Mouse (Mus musculus) natural killer cell, adult 2 months (primary cell): Measurements from ENCODE around the gene Cryab.

Experiments used
- DNase-seq, 2 experiments: peaks; one replicate each; pipeline ENCODE4 v3.0.0; 2022; ENCODE audit warnings: low spot score in 2 of 2

Cryab gene

DNA sequence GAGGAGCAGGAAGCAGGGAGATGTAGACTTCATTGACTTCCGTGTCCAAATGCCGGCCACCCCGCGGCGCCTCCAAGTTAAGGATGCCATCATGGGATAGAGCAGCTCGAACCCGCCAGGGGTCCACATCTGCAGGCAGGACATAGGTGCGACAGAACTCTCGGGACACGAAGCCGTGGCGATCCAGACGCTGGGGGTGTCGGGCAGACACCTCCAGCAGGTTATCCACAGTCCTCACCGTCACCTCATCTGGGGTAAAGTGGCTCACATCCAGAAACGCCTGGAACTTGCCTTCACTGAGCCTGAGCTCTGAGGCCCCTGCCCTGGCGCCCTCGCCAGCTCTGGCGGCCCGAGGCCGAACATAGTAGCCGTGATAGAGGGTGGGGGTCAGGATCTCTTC, at the start of gene Cryab:
Gene Cryab, plus strand, starts transcription at position 3 of the 400 bp plus-strand sequence.
- no peak for DNase-seq

DNA sequence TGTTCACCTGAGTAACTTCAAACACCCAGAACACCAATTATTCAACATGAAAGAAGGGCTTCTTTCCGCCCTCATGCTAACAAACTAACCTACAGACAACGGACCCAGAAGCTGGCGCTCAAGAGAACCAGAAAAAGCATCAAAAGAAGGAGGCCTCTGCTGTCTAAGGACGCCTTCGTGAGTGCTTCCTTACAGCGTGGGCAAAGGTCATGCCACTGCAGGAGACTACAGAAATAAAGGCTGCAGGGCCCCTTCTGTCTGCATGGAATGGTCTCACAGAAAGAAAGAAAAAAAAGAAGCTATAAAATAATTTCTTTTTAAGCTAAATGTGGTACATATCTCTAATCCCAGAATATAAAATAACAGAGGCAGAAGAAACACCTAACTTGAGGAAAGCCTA, 46.2 kb upstream of the Cryab start:
- no peak for DNase-seq

DNA sequence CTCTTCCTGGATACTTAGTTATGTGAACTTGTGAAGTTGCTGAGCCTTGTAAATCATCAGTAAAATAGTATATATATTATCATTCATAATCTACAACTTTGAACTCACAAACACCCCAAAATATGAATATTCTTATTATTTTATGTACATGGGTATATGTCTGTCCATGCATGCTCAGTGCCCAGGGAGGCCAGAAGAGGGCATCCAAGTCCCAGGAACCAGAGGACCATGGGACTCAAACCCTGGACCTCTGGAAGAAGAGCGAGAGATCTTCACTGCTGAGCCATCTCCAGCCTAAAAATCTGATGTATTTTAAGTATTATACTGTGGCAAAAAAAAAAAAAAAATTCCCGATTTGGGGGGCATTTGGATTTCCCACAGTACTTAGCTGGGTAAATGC, 42.0 kb upstream of the Cryab start:
- DNase-seq = no peak

DNA sequence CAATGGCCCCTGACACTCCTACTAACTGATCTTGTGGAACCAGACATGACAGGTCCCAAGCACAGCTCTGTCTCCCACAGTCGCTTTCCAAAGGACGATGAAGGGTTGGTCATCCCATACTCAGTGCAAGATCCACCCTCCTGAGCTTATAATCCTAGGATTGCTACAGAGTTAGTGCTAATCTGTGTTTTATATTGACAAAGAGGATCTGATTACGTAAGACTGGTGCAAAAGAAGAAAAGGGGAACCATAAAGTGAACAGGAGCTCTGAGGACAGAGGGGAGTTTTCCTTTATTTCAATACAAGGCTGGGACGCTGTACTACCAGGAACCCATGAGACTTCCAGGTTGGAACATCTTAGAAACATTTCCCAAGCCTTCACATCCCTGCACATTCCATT, 39.8 kb upstream of the Cryab start:
- DNase-seq = no peak

DNA sequence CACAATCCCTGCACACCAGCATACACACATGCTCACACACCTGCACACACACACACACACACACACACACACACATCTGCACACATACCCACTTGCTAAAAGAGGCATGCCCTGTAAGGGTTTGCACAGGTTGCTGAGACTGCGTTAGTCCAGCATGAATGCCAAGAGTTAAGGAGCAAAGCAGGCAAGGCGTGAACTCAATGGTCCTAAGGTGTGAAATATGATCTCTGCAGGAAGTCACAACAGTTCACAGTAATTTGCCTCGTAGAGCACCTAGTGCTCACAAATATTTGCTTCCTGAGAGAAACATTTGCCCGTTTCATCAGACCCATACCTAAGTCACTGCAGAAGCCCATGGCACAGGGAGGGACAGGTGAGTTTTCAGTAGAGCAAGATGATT, 36.9 kb upstream of the Cryab start:
- DNase-seq = no peak

DNA sequence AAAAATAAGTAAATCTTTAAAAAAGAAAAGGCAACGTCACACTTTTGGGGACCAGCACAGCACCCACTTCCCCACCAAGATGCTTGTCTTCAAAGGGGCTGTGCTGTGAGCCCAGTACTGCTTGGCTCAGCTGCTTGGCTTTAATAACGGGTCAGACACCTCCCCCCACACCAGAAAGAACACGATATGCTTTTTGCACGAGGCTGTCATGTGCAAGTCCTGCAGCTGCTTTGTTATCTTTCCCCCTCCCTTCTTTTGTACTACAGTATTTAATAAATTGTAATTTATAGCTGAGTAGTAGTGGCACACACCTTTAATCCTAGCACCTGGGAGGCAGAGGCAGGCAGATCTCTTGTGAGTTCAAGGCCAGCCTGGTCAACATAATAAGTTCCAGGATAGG, 32.2 kb upstream of the Cryab start:
- DNase-seq = no peak

DNA sequence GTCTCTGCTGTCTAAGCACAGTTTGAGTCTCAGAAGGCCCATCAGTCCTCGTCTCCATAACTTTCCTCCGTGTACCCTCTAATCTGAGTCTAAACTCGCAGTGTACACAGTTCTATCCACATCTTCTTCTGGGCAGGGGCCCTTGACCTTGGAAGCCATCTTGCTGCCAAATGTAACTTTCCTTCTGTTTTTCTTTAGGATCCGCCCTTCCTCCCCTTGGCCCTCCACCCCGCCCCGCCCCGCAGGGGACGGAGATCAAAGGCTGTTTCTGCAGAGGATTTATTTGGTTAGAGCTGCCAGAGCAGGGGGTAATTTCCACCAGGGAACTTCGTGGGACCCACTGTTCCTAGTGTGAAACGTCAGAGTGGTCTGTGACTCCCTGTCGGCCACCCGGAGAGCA, 30.1 kb upstream of the Cryab start:
- DNase-seq = no peak

DNA sequence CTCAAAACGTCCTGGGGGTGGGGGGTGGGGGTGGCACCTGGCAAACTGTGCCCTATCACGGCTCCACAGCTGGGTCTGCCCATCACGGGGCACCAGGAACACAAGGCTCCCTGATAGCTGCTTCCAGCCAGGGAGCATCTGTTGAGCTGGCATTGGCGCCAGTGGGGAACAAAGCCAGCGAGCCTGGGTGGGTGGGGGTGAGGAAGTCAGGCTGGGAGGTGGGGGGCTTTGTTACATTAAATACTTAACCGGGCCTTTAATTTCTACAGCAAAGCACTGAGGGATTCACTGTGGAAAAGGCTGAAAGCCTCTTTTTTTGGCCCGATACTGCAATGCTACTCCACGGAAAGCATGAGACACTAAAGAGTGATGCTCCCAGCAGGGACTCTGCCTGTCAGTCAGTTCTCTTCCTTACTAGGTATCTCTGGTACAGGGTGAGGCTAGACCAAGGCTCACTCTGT, 28.6 kb upstream of the Cryab start:
- no peak for DNase-seq

DNA sequence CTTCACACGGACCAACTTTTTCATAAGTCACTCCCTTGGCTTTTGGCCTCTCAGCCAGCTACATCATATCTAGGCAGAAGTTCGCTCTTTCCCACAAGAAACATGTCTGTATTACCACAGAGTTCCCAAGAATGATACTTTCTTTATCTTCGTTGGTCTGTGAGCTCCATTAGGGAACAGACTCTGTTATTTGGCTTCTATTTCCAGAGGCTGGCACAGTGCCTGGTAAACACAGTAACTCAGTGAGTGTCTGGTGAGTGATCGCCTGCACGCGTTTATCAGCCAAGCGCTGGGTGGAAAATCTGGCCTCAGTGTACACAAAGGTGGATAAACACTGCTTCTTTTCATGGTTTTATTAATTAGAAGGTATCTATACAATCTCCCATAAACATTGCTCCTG, 27.7 kb upstream of the Cryab start:
- DNase-seq = no peak

DNA sequence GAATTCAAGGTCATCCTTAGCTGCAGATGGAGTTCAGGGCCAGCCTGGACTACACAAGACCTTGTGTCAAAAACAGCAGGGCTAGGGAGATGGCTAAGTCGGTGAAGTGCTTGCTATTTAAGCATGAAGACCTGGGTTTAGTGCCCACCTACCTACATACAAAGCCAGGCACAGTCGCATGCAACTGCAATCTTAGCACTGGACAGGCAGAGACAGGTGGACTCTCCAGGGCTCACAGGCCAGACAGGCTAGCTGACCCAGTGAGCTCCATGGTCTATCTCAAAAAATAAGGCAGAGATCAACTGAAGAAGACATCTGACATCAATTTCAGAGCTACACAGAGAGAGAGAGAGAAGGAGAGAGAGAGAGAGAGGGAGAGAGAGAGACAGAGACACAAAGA, 27.0 kb upstream of the Cryab start:
- no peak for DNase-seq

DNA sequence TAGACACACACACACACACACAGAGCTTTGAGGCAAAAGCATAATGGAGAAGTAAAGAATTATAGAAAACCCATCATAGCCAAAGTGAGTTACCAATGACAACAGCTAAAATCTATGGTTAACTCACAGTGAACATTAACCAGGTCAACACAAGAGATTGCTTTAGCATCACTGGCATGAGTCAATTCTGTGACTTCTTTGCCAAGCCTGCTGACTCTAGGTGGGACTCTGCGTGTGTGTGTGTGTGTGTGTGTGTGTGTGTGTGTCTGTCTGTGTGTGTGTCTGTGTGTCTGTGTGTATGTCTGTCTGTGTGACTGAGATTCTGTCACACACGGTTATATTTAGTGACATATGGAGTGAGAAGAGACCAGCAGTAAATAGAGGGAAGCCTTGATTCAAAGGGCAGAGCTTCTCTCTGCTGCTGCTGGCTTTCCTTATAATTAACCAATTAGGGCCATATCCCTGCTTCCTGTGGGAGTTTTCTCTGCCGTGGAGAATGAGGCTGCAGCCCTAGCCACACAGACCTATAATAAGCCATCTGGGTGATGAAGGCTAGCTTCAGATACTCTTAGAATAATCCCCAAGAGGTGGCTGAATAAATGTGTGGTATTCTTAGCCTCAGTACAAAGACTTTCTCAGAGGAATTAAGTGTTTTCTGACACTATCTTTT, 26.3 kb upstream of the Cryab start:
- DNase-seq = no peak

DNA sequence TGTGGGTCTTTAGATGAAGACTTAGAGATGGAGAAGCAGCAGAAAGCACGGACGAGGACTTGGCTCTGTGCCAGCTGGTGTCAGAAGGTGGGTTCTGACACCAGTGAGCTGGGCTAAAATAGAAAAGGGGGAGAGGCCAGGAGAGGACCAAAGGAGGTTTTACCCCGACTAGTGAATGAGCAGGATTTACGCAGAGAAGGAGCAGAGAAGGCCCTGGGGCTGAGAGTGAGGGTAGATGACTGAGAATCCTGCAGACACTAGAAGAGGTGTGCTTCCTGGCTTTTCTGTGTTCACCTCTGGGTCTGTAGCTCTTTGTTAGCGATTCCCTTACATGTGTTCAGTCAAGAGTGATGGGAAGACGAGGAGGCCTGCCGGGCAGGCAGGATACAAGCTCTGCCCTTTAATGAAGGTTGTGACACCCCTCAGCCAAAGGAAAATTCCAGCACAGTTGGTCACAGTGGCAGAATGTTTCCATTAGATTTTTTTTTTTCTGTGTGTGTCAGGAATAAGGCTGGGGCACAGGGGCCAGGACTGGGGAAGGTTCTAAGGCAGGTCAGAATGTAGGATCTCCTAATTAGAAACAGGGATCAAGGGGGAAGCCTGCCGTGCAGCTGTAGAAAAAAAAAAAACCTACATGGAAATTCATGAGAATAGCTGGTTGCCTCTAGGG, 25.1 kb upstream of the Cryab start:
- no peak for DNase-seq

DNA sequence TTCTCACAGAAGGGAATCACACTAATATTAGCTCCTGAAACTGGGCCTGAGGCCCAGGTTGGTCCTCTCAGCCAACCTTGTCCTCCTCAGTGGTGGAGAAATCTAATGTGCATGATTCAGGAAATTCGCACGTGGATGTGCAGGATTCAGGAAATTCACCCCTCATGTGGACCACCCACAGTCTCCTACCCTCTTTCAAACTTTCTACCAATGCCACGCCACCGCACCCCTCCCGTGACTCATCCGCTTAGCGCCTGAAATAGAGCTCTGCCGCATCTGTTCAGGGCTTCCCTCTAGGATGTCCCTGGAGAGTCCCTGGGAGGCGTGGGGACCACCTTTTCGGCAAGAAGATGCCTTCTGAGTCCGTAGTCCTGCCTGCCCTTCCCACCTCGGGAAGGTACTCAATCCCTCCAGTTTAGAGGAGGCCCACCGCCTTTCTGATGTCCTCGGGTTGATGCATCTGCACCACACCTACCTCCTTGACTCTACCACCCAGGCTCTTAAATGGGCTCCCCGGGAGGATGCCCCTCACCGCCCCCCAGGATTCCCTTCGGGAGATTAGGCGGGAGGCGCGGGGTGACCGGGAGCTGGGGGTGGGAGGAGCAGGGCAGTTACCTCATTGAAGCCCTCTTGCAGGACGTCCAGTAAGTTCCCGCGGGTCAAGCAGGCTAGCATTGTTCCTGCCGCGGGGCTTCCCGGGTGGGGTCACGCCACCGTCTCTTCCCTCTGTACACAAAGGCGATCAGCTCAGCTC, 23.8 kb upstream of the Cryab start:
- DNase-seq = no peak

DNA sequence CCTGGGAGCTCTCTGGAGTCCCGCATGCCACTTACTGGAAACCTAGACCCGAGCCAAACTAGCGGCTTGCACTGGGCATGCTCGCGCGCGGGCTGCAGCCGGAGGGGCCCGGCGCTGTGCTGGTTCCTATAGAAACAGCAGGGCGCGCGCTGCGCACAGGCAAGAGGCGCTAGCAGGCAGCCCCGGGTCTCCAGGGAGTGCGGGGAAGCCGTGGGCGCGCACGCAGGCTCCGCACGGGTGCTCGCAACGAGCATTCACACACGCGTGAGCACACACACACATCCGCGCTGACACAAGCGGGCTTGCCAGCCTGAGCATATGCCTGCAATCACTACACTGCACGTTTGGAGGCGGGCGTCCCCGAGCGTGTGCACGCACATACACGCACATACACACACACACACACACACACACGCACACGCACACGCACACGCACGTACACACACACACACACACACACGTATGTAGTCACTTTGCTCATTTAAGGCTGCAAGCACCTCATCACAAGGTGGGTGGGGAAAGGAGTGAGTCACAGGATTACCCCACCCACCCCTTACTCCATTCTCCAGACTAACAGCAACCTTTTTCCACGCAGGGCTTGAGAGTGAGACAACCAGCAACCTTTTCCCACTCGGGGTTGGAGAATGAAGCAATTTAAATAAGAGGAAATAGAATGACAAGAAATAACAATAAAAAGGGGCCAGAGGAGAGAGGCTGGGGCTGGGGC, 23.0 kb upstream of the Cryab start:
- peak; percentile 14 to 39 for DNase-seq

DNA sequence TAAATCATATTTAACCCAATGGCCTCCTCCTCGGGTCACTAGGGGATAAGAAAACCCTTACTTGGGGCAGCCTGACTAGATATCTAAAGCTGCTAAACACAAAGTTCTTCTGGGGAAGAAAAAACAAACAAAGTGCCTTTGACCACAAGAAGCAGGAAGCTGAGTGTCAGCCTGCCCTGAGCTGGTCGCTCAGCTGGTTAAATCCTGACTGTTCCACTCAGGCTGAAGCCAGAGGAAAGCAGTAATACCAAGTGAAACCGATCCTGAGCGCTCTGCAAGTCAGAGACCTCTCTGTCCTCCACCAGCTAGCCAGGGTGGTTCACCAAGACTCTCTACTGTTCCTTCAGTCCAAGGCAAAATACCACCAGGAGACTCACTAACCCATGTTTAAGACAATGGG, 21.5 kb upstream of the Cryab start:
- DNase-seq = no peak

DNA sequence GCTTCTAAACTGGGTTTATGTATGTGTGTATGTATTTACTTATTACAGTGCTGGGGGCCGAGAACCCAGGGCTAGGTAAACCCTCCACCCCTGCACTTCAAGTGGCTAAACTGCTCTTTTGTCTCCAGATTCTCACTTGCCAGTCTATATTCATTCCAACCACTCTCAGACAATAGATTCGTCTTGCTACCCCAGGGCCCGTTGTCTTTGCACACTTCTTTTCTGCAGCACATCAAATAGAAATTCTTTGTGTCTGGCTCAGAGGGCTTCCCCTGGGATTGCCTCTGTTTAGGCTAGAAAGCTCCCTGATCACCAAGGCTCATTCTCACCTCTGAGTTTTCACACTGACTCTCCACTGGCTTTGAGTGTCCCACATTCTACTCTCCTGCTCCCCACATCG, 18.6 kb upstream of the Cryab start:
- DNase-seq = peak in 1 of 2 experiments; percentile 2

DNA sequence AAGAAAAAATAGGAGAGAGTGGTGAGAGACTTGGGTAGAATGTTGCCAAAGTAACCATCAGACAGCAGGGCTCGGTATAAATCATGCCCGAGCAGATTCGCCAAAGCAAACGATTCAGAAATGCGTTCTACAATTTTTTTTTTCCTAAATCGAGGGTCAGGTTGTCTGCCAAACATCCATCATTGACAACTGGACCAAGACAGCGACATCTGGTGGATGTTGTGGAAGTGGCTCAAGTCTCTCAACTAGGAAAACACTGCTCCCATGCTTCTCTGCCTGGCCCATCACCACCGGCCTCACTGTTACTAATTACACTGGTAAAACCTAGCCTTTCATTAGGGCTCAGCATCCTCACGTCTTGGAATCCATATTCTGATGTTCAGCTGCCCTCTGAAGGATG, 16.1 kb upstream of the Cryab start:
- peak; percentile 23 to 28 for DNase-seq

DNA sequence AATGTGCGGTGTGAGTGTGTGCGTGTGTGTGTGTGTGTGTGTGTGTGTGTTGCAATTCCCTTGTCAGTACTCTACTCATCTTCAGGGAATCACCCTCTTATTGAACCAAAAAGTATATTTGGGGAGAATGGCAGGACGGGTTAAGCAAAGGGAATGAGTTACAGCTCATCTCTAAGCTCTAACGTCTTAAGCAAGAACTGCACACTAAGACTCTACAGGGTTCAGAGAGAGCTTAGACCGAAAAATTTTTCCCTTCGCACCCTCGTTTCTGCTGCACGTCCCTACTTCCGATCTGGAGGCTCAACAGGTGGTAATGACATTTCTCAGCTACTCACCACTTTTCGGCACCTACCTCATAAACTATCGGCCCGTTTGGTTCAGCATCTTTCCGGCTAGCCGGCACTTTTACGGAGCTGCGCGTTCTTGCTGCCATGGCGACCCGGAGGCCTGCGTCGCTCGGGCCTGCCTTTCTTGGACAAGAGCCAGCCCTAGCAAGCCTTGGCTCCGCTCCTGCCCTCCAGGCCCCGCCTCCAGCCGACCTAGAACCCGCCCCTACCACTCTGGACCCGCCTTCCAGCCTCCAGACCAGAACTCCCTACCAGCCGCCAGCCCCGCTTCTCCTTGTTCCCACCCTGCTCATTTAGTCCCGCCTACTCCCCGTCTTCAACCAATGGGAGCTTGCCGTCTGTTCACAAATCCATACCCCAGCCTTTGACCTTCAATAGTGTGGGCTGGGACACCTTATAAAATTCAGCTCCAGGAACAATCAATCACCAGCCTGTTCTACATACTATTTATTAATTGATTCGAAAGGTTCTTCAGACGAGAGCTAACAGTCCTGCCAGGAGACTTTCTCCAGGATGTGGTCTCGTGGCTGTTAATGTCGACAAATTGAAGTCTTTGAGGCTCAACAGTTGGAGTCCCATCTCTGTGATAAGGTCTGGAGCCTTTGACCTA, 11.9 kb upstream of the Cryab start, which contains the start of gene Dixdc1:
Gene Dixdc1, minus strand, starts transcription at position 604 of the 957 bp plus-strand sequence.
- DNase-seq = peak; percentile 79 to 80

DNA sequence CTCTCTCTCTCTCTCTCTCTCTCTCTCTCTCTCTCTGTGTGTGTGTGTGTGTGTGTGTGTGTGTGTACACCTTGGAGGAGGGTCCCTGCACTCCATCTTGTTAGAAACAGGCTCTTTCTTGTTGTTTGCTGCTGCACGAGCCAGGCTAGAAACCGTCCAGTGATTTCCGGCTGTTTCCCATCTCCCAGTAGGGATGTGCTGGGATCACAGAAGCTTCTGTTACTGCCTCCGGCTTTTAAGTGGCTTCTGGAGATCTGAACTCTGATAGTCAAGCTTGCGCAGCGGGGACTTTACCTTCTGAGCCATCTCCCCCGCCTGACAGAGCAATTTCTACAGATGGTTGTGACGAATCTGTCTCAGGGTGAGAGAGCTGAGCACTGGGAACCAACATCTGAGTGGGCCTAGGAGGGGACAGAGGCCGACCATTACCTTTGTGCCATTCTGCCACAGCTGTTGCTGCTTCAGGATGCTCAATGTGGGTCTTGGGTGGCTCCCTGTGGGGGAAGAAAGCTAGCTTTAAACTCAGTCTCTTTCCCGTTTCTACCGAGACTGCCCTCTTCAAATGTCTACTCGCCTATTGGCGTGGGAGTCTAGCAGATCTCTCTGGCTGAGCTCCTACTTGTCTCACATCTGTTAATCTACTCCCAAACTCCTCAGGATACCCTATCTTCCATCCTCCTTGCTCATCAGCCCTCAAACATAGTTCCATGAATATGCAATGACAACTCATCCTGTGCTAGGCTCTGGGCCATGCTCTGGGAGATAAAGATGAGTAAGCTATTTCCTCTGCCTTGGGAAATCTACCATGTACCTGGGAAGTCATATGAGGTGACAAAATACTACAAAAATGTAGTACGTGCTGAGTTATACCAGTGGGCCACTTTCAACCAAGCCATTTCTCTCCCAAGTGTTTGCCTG, 10.0 kb upstream of the Cryab start:
- no peak for DNase-seq

DNA sequence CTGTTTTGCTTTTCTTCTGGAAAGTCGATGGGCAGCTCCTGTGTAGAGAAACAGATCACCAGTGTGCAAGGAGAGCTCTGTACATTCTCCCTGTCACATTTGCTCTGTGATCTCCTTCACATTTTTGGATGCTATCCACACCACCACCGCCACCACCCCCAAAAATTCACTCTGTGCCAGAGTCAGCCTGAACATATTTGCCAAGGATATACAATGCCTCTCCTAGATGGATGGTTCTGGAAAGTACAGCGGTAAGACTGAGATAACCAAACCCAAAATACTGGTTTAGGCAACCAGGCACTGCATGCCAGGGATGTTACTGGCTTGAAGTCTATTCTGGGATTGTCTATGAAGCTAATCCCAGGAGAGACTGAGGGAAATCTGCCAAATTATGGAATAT, 8.9 kb upstream of the Cryab start:
- no peak for DNase-seq
